Mouse (Mus musculus) hindbrain, embryonic 15.5 days (tissue): ENCODE results near the gene Cdkal1. TPM values are rescaled to one million over a fixed set of nuclear protein-coding genes. Genes with fewer than 3 reads are reported as not detected.

ENCODE experiments used
- ATAC-seq: fragments of 200-750 bp; cut with Nextera tagmentation; 2 replicates; pipeline ENCODE4 v1.8.0; 2017; ENCODE audit warnings: low read depth, moderate number of reproducible peaks, moderate TSS enrichment; ENCODE audit not compliant: low FRiP score
- H3K27ac ChIP-seq: fragments of 300-500 bp; sonication (generic); replicated peaks from 2 replicates; pipeline ENCODE4 v1.5.1; 2015; ENCODE audit warnings: mild to moderate bottlenecking, inconsistent platforms
- H3K27me3 ChIP-seq: fragments of 300-500 bp; sonication (generic); 2 replicates; pipeline ENCODE4 v1.6.1; 2015; ENCODE audit warnings: control low read depth, inconsistent platforms
- H3K36me3 ChIP-seq: fragments of 300-500 bp; sonication (generic); 2 replicates; pipeline ENCODE4 v1.6.1; 2015; ENCODE audit warnings: control low read depth, inconsistent platforms
- H3K4me1 ChIP-seq: fragments of 300-500 bp; sonication (generic); replicated peaks from 2 replicates; pipeline ENCODE4 v1.6.1; 2015; ENCODE audit warnings: control low read depth, inconsistent platforms
- H3K4me2 ChIP-seq: fragments of 300-500 bp; sonication (generic); 2 replicates; pipeline ENCODE4 v1.6.1; 2015; ENCODE audit warnings: moderate library complexity, mild to moderate bottlenecking, inconsistent platforms
- H3K4me3 ChIP-seq: fragments of 300-500 bp; sonication (generic); 2 replicates; pipeline ENCODE4 v1.5.1; 2015; ENCODE audit warnings: mild to moderate bottlenecking, inconsistent platforms
- H3K9ac ChIP-seq: fragments of 300-500 bp; sonication (generic); 2 replicates; pipeline ENCODE4 v1.6.1; 2015; ENCODE audit warnings: inconsistent platforms
- H3K9me3 ChIP-seq: fragments of 300-500 bp; sonication (generic); 2 replicates; pipeline ENCODE4 v1.6.1; 2016; ENCODE audit warnings: control low read depth, inconsistent platforms
- WGBS: fragments of 180-500 bp; shearing (Covaris S2); methylation state at CpG from one replicate; pipeline ENCODE4 v1.1.7; 2015; 5-methylcytosine and 5-hydroxymethylcytosine counted together
- polyA plus RNA-seq: library from polyadenylated mRNA; unstranded; fragments of >200 nt; fragmentation: Nextera tagmentation; extraction: Ambion mirVana; gene quantifications from 2 replicates; pipeline ENCODE4 v1.2.1, GENCODE M21; 2015

The Cdkal1 gene
- polyA plus RNA-seq, 1 experiment from 2014 or later = 20.2 TPM

GRCm38 (mm10) chr13:29807930-29808329 lies 47.5 kb downstream of the Cdkal1 start:
- no peak for ATAC-seq
- Histone ChIP-seq H3K9me3 (no peaks in the 10 kb centered on the region), H3K36me3 (no peaks in the 10 kb centered on the region), H3K27me3 (no peaks in the 10 kb centered on the region), H3K9ac (no peak overlapping the region), H3K4me1 (no peaks in the 10 kb centered on the region), H3K4me2 (no peak overlapping the region), H3K4me3 (no peak overlapping the region), H3K27ac (no peak overlapping the region)
- 88% methylated on average over 3 of the region's 3 CpGs for WGBS

- Histone ChIP-seq H3K27me3 (no peaks in the 10 kb centered on the region), H3K4me2 (no peak overlapping the region), H3K9ac (no peak overlapping the region), H3K4me1 (no peaks in the 10 kb centered on the region), H3K27ac (no peak overlapping the region), H3K9me3 (no peaks in the 10 kb centered on the region), H3K36me3 (no peaks in the 10 kb centered on the region), H3K4me3 (no peak overlapping the region)
- ATAC-seq = no peak
- 58% methylated on average over 4 of the region's 4 CpGs for WGBS
These were observed 48.6 kb downstream of the Cdkal1 start for GRCm38 (mm10) chr13:29806871-29807270.

- no peak overlapping the region for H3K27ac ChIP-seq
- no peak overlapping the region for H3K9ac ChIP-seq
- H3K36me3 ChIP-seq = no peaks in the 10 kb centered on the region
- no peaks in the 10 kb centered on the region for H3K27me3 ChIP-seq
- no peaks in the 10 kb centered on the region for H3K9me3 ChIP-seq
- no peak overlapping the region for H3K4me2 ChIP-seq
- no peak overlapping the region for H3K4me3 ChIP-seq
- no peaks in the 10 kb centered on the region for H3K4me1 ChIP-seq
- WGBS = 96% methylated on average over 1 of the region's 1 CpGs
- ATAC-seq = no peak
These were observed 50.2 kb downstream of the Cdkal1 start for GRCm38 (mm10) chr13:29805296-29805695.

- Histone ChIP-seq H3K9ac (no peak overlapping the region), H3K36me3 (no peaks in the 10 kb centered on the region), H3K4me2 (no peak overlapping the region), H3K4me1 (no peaks in the 10 kb centered on the region), H3K9me3 (no peaks in the 10 kb centered on the region), H3K27ac (no peak overlapping the region), H3K27me3 (no peaks in the 10 kb centered on the region), H3K4me3 (no peak overlapping the region)
- ATAC-seq = no peak
- 50% methylated on average over 6 of the region's 6 CpGs for WGBS
These were observed 51.4 kb downstream of the Cdkal1 start for GRCm38 (mm10) chr13:29804034-29804433.

GRCm38 (mm10) chr13:29802699-29803098 lies 52.8 kb downstream of the Cdkal1 start:
- H3K4me3 ChIP-seq = no peak overlapping the region
- H3K9ac ChIP-seq = no peak overlapping the region
- H3K4me2 ChIP-seq = no peak overlapping the region
- H3K4me1 ChIP-seq = no peaks in the 10 kb centered on the region
- no peaks in the 10 kb centered on the region for H3K27me3 ChIP-seq
- no peak for ATAC-seq
- H3K9me3 ChIP-seq = no peaks in the 10 kb centered on the region
- no peaks in the 10 kb centered on the region for H3K36me3 ChIP-seq
- H3K27ac ChIP-seq = no peak overlapping the region

DNA sequence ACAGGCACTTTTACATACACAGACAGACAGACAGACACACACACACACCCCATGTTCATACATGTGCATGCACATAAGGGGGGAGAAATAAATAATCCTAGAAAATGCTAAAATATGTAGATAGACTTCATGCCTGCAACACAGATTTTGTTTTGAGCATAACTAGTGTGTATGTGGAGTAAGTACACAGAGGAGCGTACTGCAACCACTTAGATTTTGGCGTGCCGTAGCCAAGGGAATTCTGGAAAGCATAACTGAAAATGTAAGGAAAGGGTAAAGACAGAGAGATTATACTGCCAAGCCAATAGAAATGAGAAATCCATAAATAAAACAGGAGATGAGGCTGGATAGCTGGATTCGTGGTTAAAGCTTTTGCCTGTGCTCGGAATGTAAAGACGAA lies 55.4 kb downstream of the Cdkal1 start:
- no peaks in the 10 kb centered on the region for H3K9me3 ChIP-seq
- H3K4me3 ChIP-seq = no peak overlapping the region
- H3K27ac ChIP-seq = no peak overlapping the region
- no peaks in the 10 kb centered on the region for H3K36me3 ChIP-seq
- 91% methylated on average over 6 of the region's 6 CpGs for WGBS
- H3K4me1 ChIP-seq = no peaks in the 10 kb centered on the region
- H3K4me2 ChIP-seq = no peak overlapping the region
- no peak for ATAC-seq
- H3K27me3 ChIP-seq = no peaks in the 10 kb centered on the region
- H3K9ac ChIP-seq = no peak overlapping the region

GRCm38 (mm10) chr13:29792112-29792511 lies 63.4 kb downstream of the Cdkal1 start:
- Histone ChIP-seq H3K4me3 (no peak overlapping the region), H3K36me3 (no peaks in the 10 kb centered on the region), H3K4me1 (no peaks in the 10 kb centered on the region), H3K9ac (no peak overlapping the region), H3K4me2 (no peak overlapping the region), H3K27ac (no peak overlapping the region), H3K9me3 (no peaks in the 10 kb centered on the region), H3K27me3 (no peaks in the 10 kb centered on the region)
- no peak for ATAC-seq
- WGBS = 69% methylated on average over 4 of the region's 4 CpGs

DNA sequence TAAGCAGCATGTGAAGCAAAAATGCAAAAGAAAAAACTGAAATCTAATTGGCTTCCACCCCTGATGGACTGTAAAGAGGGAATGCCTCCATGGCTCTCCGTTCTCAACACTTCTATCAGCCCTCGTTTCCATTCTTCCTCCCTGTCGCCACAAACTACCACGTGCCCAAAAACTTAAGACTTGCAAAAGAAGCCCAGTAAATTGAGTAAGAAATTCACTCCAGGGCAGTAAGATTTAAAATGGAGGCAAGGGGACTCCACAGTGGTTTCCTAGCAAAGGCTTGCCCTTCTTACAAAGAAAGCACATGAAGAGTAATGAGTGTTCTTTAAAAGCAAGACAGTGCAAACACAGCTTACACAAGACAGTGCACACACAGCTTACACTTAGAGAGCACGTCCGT lies 64.0 kb downstream of the Cdkal1 start:
- H3K27me3 ChIP-seq = no peaks in the 10 kb centered on the region
- ATAC-seq = no peak
- H3K36me3 ChIP-seq = no peaks in the 10 kb centered on the region
- no peak overlapping the region for H3K4me2 ChIP-seq
- 78% methylated on average over 6 of the region's 6 CpGs for WGBS
- no peak overlapping the region for H3K27ac ChIP-seq
- no peaks in the 10 kb centered on the region for H3K9me3 ChIP-seq
- H3K9ac ChIP-seq = no peak overlapping the region
- no peak overlapping the region for H3K4me3 ChIP-seq
- H3K4me1 ChIP-seq = no peaks in the 10 kb centered on the region

DNA sequence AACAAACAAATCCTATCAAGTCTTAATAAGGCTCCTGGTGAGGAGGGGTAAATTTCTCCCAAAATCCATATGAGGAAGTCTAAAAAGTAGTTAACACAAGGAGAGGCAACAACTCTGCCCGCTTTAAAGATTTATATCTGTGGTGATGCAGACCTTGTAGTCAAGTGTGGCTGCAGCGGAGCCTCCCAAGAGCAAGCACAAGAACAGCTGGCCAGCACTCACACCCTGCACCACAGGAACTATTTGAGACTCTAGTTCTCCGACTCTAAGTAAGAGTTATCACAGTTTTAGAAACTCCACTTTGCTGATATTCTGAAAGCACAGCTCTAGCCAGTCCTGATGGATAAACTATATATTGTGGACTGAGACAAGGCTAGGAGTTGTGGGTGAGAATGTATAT lies 68.5 kb downstream of the Cdkal1 start:
- H3K36me3 ChIP-seq = no peaks in the 10 kb centered on the region
- ATAC-seq = no peak
- WGBS = 87% methylated on average over 3 of the region's 3 CpGs
- no peaks in the 10 kb centered on the region for H3K27me3 ChIP-seq
- H3K27ac ChIP-seq = no peak overlapping the region
- no peaks in the 10 kb centered on the region for H3K9me3 ChIP-seq
- no peak overlapping the region for H3K4me2 ChIP-seq
- no peak overlapping the region for H3K9ac ChIP-seq
- no peak overlapping the region for H3K4me3 ChIP-seq
- H3K4me1 ChIP-seq = no peaks in the 10 kb centered on the region

- Histone ChIP-seq H3K27me3 (no peaks in the 10 kb centered on the region), H3K36me3 (no peaks in the 10 kb centered on the region), H3K4me2 (no peak overlapping the region), H3K4me1 (no peaks in the 10 kb centered on the region), H3K4me3 (no peak overlapping the region), H3K27ac (no peak overlapping the region), H3K9ac (no peak overlapping the region), H3K9me3 (no peaks in the 10 kb centered on the region)
- WGBS = 92% methylated on average over 4 of the region's 4 CpGs
- no peak for ATAC-seq
These were observed 70.6 kb downstream of the Cdkal1 start for GRCm38 (mm10) chr13:29784894-29785293.

DNA sequence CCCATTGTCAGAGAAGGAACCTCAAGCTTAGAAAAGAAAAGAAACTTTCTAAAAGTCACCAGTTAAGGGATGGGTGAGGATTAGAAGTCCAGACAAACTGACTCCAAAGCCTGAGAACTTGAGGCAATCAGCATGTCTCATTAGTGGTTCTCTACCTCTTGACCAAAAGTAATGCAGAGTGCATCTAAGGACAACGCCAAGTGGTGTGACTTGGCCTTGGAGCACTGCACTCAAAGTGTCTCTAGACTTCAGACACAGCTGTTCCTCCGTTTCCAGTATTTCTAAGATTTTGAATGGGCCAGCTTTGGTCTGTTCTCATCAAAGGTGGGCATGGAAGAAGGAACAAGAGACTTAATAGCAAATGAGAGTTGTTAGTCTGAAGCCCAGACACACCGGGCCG lies 74.1 kb downstream of the Cdkal1 start:
- no peaks in the 10 kb centered on the region for H3K4me1 ChIP-seq
- H3K36me3 ChIP-seq = no peaks in the 10 kb centered on the region
- H3K4me2 ChIP-seq = no peak overlapping the region
- no peak overlapping the region for H3K9ac ChIP-seq
- 93% methylated on average over 4 of the region's 4 CpGs for whole genome bisulfite sequencing
- no peak overlapping the region for H3K27ac ChIP-seq
- H3K27me3 ChIP-seq = no peaks in the 10 kb centered on the region
- H3K9me3 ChIP-seq = no peaks in the 10 kb centered on the region
- H3K4me3 ChIP-seq = no peak overlapping the region
- ATAC-seq = no peak

DNA sequence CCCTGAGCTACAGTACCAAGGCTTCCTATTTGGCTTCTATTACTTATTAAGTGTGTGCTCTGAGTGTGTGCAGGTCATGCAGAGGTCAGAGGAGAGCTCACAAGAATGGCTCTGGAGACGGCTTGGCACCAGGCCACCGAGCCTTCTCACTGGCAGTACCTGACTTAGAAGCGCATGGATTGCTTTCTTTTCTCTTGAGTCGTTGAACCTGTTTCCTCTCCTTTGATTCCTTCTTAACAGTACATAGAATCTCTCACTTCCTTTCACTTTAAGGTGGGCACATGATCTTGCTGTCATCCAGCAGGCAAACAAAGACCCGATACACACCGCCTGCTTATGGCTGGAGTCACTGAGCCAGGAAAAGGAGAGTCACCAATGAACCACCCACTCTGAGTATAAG lies 74.8 kb downstream of the Cdkal1 start:
- Histone ChIP-seq H3K4me2 (no peak overlapping the region), H3K9ac (no peak overlapping the region), H3K4me3 (no peak overlapping the region), H3K4me1 (no peaks in the 10 kb centered on the region), H3K27ac (no peak overlapping the region), H3K27me3 (no peaks in the 10 kb centered on the region), H3K9me3 (no peaks in the 10 kb centered on the region), H3K36me3 (no peaks in the 10 kb centered on the region)
- no peak for ATAC-seq
- WGBS = 57% methylated on average over 6 of the region's 6 CpGs

- 91% methylated on average over 5 of the region's 5 CpGs for WGBS
- H3K9me3 ChIP-seq = no peaks in the 10 kb centered on the region
These were observed 76.0 kb downstream of the Cdkal1 start for GRCm38 (mm10) chr13:29779519-29779918.

More at GRCm38 (mm10) chr13:29779519-29779918, 76.0 kb downstream of the Cdkal1 start:
- Histone ChIP-seq H3K27ac (no peak overlapping the region), H3K4me3 (no peak overlapping the region), H3K9ac (no peak overlapping the region), H3K27me3 (no peaks in the 10 kb centered on the region), H3K36me3 (no peaks in the 10 kb centered on the region), H3K4me2 (no peak overlapping the region), H3K4me1 (no peaks in the 10 kb centered on the region)
- no peak for ATAC-seq
